Mouse (Mus musculus) stomach, postnatal 0 days (tissue): Measurements from ENCODE around the gene Slc38a2.

Source experiments
- CTCF ChIP-seq: IDR thresholded peaks from 2 replicates; pipeline ENCODE4 v1.5.1; 2016; ENCODE audit warnings: antibody characterized with exemption, low read depth, mild to moderate bottlenecking, moderate library complexity
- EP300 ChIP-seq: optimal IDR thresholded peaks from 2 replicates; pipeline ENCODE3; 2016; ENCODE audit warnings: antibody characterized with exemption

GRCm38 (mm10) chr15:96708976-96709490 lies 9.5 kb upstream of the Slc38a2 start:
- TF ChIP-seq CTCF (no peak), EP300 (no peak)
